Mouse (Mus musculus) lung, postnatal 14 days (tissue): Measurements from ENCODE around the gene Cyp4v3.
"Not testable (repeated sequence)": the region's sequence is repeated elsewhere in the genome, so short reads cannot be mapped to it uniquely, and the experiment has no call there.

Source experiments
- DNase-seq: peaks from one replicate; pipeline ENCODE4 v3.0.0; 2021

Gene Cyp4v3

GRCm38 (mm10) chr8:45332685-45333409, at the start of gene Cyp4v3:
Gene Cyp4v3, minus strand, starts transcription at chr8:45333216.
- DNase-seq: peak; percentile 77

GRCm38 (mm10) chr8:45381963-45382347, 48.9 kb upstream of the Cyp4v3 start, which contains the start of gene Fam149a:
Gene Fam149a, minus strand, starts transcription at chr8:45382291.
- no peak for DNase-seq

GRCm38 (mm10) chr8:45381075-45381962, 48.3 kb upstream of the Cyp4v3 start:
- no peak for DNase-seq

- DNase-seq: no peak
These were observed 47.6 kb upstream of the Cyp4v3 start for GRCm38 (mm10) chr8:45380598-45380997.

GRCm38 (mm10) chr8:45374071-45374470, 41.1 kb upstream of the Cyp4v3 start:
- no peak for DNase-seq

- no peak for DNase-seq
These were observed 34.1 kb upstream of the Cyp4v3 start for GRCm38 (mm10) chr8:45367154-45367553.

GRCm38 (mm10) chr8:45363220-45363619, 30.2 kb upstream of the Cyp4v3 start:
- DNase-seq: no peak

GRCm38 (mm10) chr8:45362323-45362722, 29.3 kb upstream of the Cyp4v3 start:
- DNase-seq: peak; percentile 30

- no peak for DNase-seq
These were observed 26.1 kb upstream of the Cyp4v3 start for GRCm38 (mm10) chr8:45359091-45359605.

GRCm38 (mm10) chr8:45358132-45358918, 25.3 kb upstream of the Cyp4v3 start:
- DNase-seq: peak; percentile 39

- no peak for DNase-seq
These were observed 22.8 kb upstream of the Cyp4v3 start for GRCm38 (mm10) chr8:45355809-45356208.

GRCm38 (mm10) chr8:45345031-45345430, 12.0 kb upstream of the Cyp4v3 start:
- DNase-seq: peak; percentile 78

- no peak for DNase-seq
These were observed 11.3 kb upstream of the Cyp4v3 start for GRCm38 (mm10) chr8:45344298-45344697.

GRCm38 (mm10) chr8:45341630-45342628, 8.9 kb upstream of the Cyp4v3 start:
- no peak for DNase-seq

GRCm38 (mm10) chr8:45333493-45333892, 477 bp upstream of the Cyp4v3 start:
- peak; percentile 14 for DNase-seq

- DNase-seq: no peak
These were observed 2.2 kb downstream of the Cyp4v3 start for GRCm38 (mm10) chr8:45330856-45331255.

- DNase-seq: peak; percentile 8
These were observed 3.6 kb downstream of the Cyp4v3 start for GRCm38 (mm10) chr8:45329206-45329980.

GRCm38 (mm10) chr8:45327076-45327475, 5.9 kb downstream of the Cyp4v3 start:
- not testable (repeated sequence) for DNase-seq

- DNase-seq: no peak
These were observed 8.9 kb downstream of the Cyp4v3 start for GRCm38 (mm10) chr8:45324151-45324550.

- DNase-seq: no peak
These were observed 11.7 kb downstream of the Cyp4v3 start for GRCm38 (mm10) chr8:45321365-45321764.

- no peak for DNase-seq
These were observed 12.1 kb downstream of the Cyp4v3 start for GRCm38 (mm10) chr8:45320930-45321329.
